Mouse (Mus musculus): ENCODE results near the gene Acot8.

The Acot8 gene

GRCm38 (mm10) chr2:164804533-164805331 is at the start of gene Acot8, which contains the start of gene Zswim3:
Acot8 (minus strand) TSS chr2:164804882.
Zswim3 (plus strand) TSS chr2:164805098.
- peak; percentile 100 for DNase-seq (ENCODE audit: low read depth, low spot score)

- no peak for DNase-seq (ENCODE audit: low read depth, low spot score)
These were observed 45.4 kb upstream of the Acot8 start for GRCm38 (mm10) chr2:164850061-164850460.

GRCm38 (mm10) chr2:164845782-164846181 is 41.1 kb upstream of the Acot8 start:
- DNase-seq (ENCODE audit: low read depth, low spot score): no peak

- DNase-seq (ENCODE audit: low read depth, low spot score): no peak
These were observed 30.5 kb upstream of the Acot8 start for GRCm38 (mm10) chr2:164835164-164835563.

GRCm38 (mm10) chr2:164834531-164834930 is 29.8 kb upstream of the Acot8 start:
- DNase-seq (ENCODE audit: low read depth, low spot score): no peak

- peak; percentile 67 for DNase-seq (ENCODE audit: low read depth, low spot score)
These were observed 28.8 kb upstream of the Acot8 start, which contains the start of gene Neurl2 for GRCm38 (mm10) chr2:164833314-164833959. Neurl2 (minus strand) TSS chr2:164833456.

GRCm38 (mm10) chr2:164832748-164833301 is 28.1 kb upstream of the Acot8 start, which contains the start of gene Ctsa:
Ctsa (plus strand) TSS chr2:164832873.
- DNase-seq (ENCODE audit: low read depth, low spot score): no peak

GRCm38 (mm10) chr2:164832032-164832747 is 27.5 kb upstream of the Acot8 start:
- no peak for DNase-seq (ENCODE audit: low read depth, low spot score)

GRCm38 (mm10) chr2:164831029-164831428 is 26.3 kb upstream of the Acot8 start:
- DNase-seq (ENCODE audit: low read depth, low spot score): no peak

- no peak for DNase-seq (ENCODE audit: low read depth, low spot score)
These were observed 24.4 kb upstream of the Acot8 start for GRCm38 (mm10) chr2:164829090-164829489.

GRCm38 (mm10) chr2:164828437-164828836 is 23.8 kb upstream of the Acot8 start, which contains the start of gene Spata25:
Spata25 (minus strand) TSS chr2:164828537.
- no peak for DNase-seq (ENCODE audit: low read depth, low spot score)

GRCm38 (mm10) chr2:164827146-164827850 is 22.6 kb upstream of the Acot8 start:
- DNase-seq (ENCODE audit: low read depth, low spot score): no peak

GRCm38 (mm10) chr2:164825521-164825920 is 20.8 kb upstream of the Acot8 start:
- DNase-seq (ENCODE audit: low read depth, low spot score): no peak

GRCm38 (mm10) chr2:164823969-164824368 is 19.3 kb upstream of the Acot8 start:
- no peak for DNase-seq (ENCODE audit: low read depth, low spot score)

- no peak for DNase-seq (ENCODE audit: low read depth, low spot score)
These were observed 18.5 kb upstream of the Acot8 start for GRCm38 (mm10) chr2:164823181-164823585.

GRCm38 (mm10) chr2:164822636-164823165 is 18.0 kb upstream of the Acot8 start, which contains the start of gene Zswim1:
Zswim1 (plus strand) TSS chr2:164822686.
- peak; percentile 98 for DNase-seq (ENCODE audit: low read depth, low spot score)

GRCm38 (mm10) chr2:164821060-164821459 is 16.4 kb upstream of the Acot8 start:
- DNase-seq (ENCODE audit: low read depth, low spot score): no peak

- no peak for DNase-seq (ENCODE audit: low read depth, low spot score)
These were observed 13.0 kb upstream of the Acot8 start for GRCm38 (mm10) chr2:164817703-164818102.

- no peak for DNase-seq (ENCODE audit: low read depth, low spot score)
These were observed 12.5 kb upstream of the Acot8 start for GRCm38 (mm10) chr2:164817206-164817605.

GRCm38 (mm10) chr2:164815821-164816220 is 11.1 kb upstream of the Acot8 start:
- no peak for DNase-seq (ENCODE audit: low read depth, low spot score)

- no peak for DNase-seq (ENCODE audit: low read depth, low spot score)
These were observed 10.7 kb upstream of the Acot8 start for GRCm38 (mm10) chr2:164815348-164815747.

Data from c-Kit-negative CD71-positive TER-119-positive erythroid progenitor cells, embryonic 14.5 days (primary cell).